Mouse (Mus musculus) gastrocnemius, adult 2 months (tissue): ENCODE measurements around the gene 1700113H08Rik. TPM values are rescaled to one million over a fixed set of nuclear protein-coding genes. Genes with fewer than 3 reads are reported as not detected.

Experiments
- DNase-seq: peaks from one replicate; pipeline ENCODE4 v3.0.0; 2022
- H3K27ac ChIP-seq: fragments of 200-600 bp; 2 replicates; pipeline ENCODE4 v1.8.1; 2022; ENCODE audit warnings: mild to moderate bottlenecking
- H3K4me3 ChIP-seq: fragments of 200-600 bp; 2 replicates; pipeline ENCODE4 v1.8.1; 2022; ENCODE audit warnings: mild to moderate bottlenecking, moderate library complexity
- CTCF ChIP-seq: fragments of 200-600 bp; IDR thresholded peaks from 2 replicates; pipeline ENCODE4 v1.8.1; 2022; ENCODE audit warnings: antibody characterized with exemption, mild to moderate bottlenecking, moderate library complexity
- intact Hi-C: fragments of 180-260 bp; cut with DNase I; formaldehyde crosslinking; loops from one replicate; pipeline ENCODE4 v1.15.1; 2025
- total RNA-seq, 2 experiments: library from RNA; stranded (reverse); gene quantifications; 2 replicates each; pipeline ENCODE4 v1.2.3; 2021

The 1700113H08Rik gene
- total RNA-seq, 2 experiments from 2014 or later = 0.66 to 0.70 TPM

- intact Hi-C loops = no loop called here
- no peak for DNase-seq
- Histone ChIP-seq H3K4me3 (no peak overlapping the region), H3K27ac (no peak overlapping the region)
- no peak for TF ChIP-seq CTCF
These were observed 96.1 kb downstream of the 1700113H08Rik start for GRCm38 (mm10) chr10:87153731-87154505.

- no peak for TF ChIP-seq CTCF
- intact Hi-C loops = no loop called here
- H3K4me3 ChIP-seq = no peak overlapping the region
- H3K27ac ChIP-seq = no peak overlapping the region
- DNase-seq = no peak
These were observed 101.9 kb downstream of the 1700113H08Rik start for GRCm38 (mm10) chr10:87159781-87160180.

- no peak for TF ChIP-seq CTCF
- Histone ChIP-seq H3K27ac (no peak overlapping the region), H3K4me3 (no peak overlapping the region)
- intact Hi-C loops = no loop called here
- no peak for DNase-seq
These were observed 138.4 kb downstream of the 1700113H08Rik start for GRCm38 (mm10) chr10:87196123-87196756.

- TF ChIP-seq CTCF = no peak
- no peak overlapping the region for H3K27ac ChIP-seq
- no peak overlapping the region for H3K4me3 ChIP-seq
- intact Hi-C loops = no loop called here
- DNase-seq = no peak
These were observed 140.9 kb downstream of the 1700113H08Rik start for GRCm38 (mm10) chr10:87198720-87199119.

- Histone ChIP-seq H3K4me3 (no peak overlapping the region), H3K27ac (no peak overlapping the region)
- intact Hi-C loops = no loop called here
- no peak for TF ChIP-seq CTCF
- DNase-seq = no peak
These were observed 151.6 kb downstream of the 1700113H08Rik start for GRCm38 (mm10) chr10:87209466-87209865.

- intact Hi-C loops = no loop called here
These were observed 153.2 kb downstream of the 1700113H08Rik start for GRCm38 (mm10) chr10:87211046-87211445.

GRCm38 (mm10) chr10:87212854-87213253 is 155.0 kb downstream of the 1700113H08Rik start:
- intact Hi-C loops = no loop called here
- DNase-seq = no peak
- no peak overlapping the region for H3K4me3 ChIP-seq
- no peak overlapping the region for H3K27ac ChIP-seq
- no peak for TF ChIP-seq CTCF

More at GRCm38 (mm10) chr10:87211046-87211445, 153.2 kb downstream of the 1700113H08Rik start:
- H3K27ac ChIP-seq = no peak overlapping the region
- TF ChIP-seq CTCF = no peak
- H3K4me3 ChIP-seq = no peak overlapping the region
- no peak for DNase-seq

- H3K4me3 ChIP-seq = no peak overlapping the region
- no peak for TF ChIP-seq CTCF
- DNase-seq = no peak
- H3K27ac ChIP-seq = no peak overlapping the region
- intact Hi-C loops = no loop called here
These were observed 172.4 kb downstream of the 1700113H08Rik start for GRCm38 (mm10) chr10:87230071-87230910.

GRCm38 (mm10) chr10:87239332-87240008 is 181.6 kb downstream of the 1700113H08Rik start:
- no peak for TF ChIP-seq CTCF
- Histone ChIP-seq H3K4me3 (no peak overlapping the region), H3K27ac (no peak overlapping the region)
- intact Hi-C loops = no loop called here
- DNase-seq = no peak

GRCm38 (mm10) chr10:87271724-87272123 is 213.9 kb downstream of the 1700113H08Rik start:
- H3K4me3 ChIP-seq = no peak overlapping the region
- H3K27ac ChIP-seq = no peak overlapping the region
- intact Hi-C loops = no loop called here
- no peak for TF ChIP-seq CTCF
- DNase-seq = no peak

- intact Hi-C loops = no loop called here
- no peak overlapping the region for H3K4me3 ChIP-seq
- no peak for DNase-seq
- TF ChIP-seq CTCF = no peak
- no peak overlapping the region for H3K27ac ChIP-seq
These were observed 214.3 kb downstream of the 1700113H08Rik start for GRCm38 (mm10) chr10:87272133-87272622.

- Histone ChIP-seq H3K27ac (no peak overlapping the region), H3K4me3 (no peak overlapping the region)
- intact Hi-C loops = no loop called here
- no peak for DNase-seq
- no peak for TF ChIP-seq CTCF
These were observed 217.2 kb downstream of the 1700113H08Rik start for GRCm38 (mm10) chr10:87275075-87275474.

Other genes with a start within 250 kb of the 1700113H08Rik start
- gene Stab2, start 50.0 kb upstream of the 1700113H08Rik start, total RNA-seq = 1 to 10 TPM in 1 of 2 experiments, under 1 TPM in 1; 0.84 to 4.5 TPM